Mouse (Mus musculus) left cerebral cortex, postnatal 14 days (tissue): ENCODE measurements around the gene Dst. TPM values are rescaled to one million over a fixed set of nuclear protein-coding genes. Genes with fewer than 3 reads are reported as not detected.

Experiments used
- DNase-seq, 2 experiments: peaks; one replicate each; pipeline ENCODE4 v3.0.0; 2021 to 2022; ENCODE audit warnings: low spot score in 2 of 2, mixed read lengths in 1 of 2
- intact Hi-C: fragments of 180-260 bp; cut with DNase I; formaldehyde crosslinking; loops from one replicate; pipeline ENCODE4 v1.15.1; 2025
- long read RNA-seq, 2 experiments: library from polyadenylated mRNA; stranded (forward); transcript quantifications; one replicate each; pipeline ENCODE4 v2.0.0; 2021
- total RNA-seq, 2 experiments: library from RNA; stranded (reverse); gene quantifications; 2 replicates each; pipeline ENCODE4 v1.2.3; 2021

Dst gene
- total RNA-seq: 100 to 1,000 TPM; 240 to 256 TPM
- long read RNA-seq, experiment 1, partial matches to known transcripts: 4 of 6 reads
- long read RNA-seq, experiment 1, other reads (novel, unspliced or antisense): 2 of 6 reads
- long read RNA-seq, experiment 2, partial matches to known transcripts: 1 of 5 reads
- long read RNA-seq, experiment 2, other reads (novel, unspliced or antisense): 4 of 5 reads

GRCm38 (mm10) chr1:33908191-33908962 is at the start of gene Dst:
Dst (plus strand) TSS chr1:33908225.
- intact Hi-C loops: loop anchor here (5.0 kb wide), 2 partner anchors 39 to 59 kb away; no protein-coding TSS in a partner anchor
- no peak for DNase-seq

- intact Hi-C loops: no loop called here
- DNase-seq: no peak
These were observed 39.0 kb upstream of the Dst start for GRCm38 (mm10) chr1:33869031-33869430.

- DNase-seq: no peak
- intact Hi-C loops: no loop called here
These were observed 38.6 kb upstream of the Dst start for GRCm38 (mm10) chr1:33869437-33869836.

- no peak for DNase-seq
- intact Hi-C loops: no loop called here
These were observed 34.5 kb upstream of the Dst start for GRCm38 (mm10) chr1:33873561-33873960.

GRCm38 (mm10) chr1:33875691-33876090 is 32.3 kb upstream of the Dst start:
- intact Hi-C loops: no loop called here

GRCm38 (mm10) chr1:33876416-33876815 is 31.6 kb upstream of the Dst start:
- no peak for DNase-seq
- intact Hi-C loops: no loop called here

More at GRCm38 (mm10) chr1:33875691-33876090, 32.3 kb upstream of the Dst start:
- DNase-seq: peak; percentile 10 to 23

- DNase-seq: no peak
- intact Hi-C loops: no loop called here
These were observed 29.9 kb upstream of the Dst start for GRCm38 (mm10) chr1:33878170-33878569.

GRCm38 (mm10) chr1:33883102-33883839 is 24.8 kb upstream of the Dst start:
- peak; percentile 50 to 62 for DNase-seq
- intact Hi-C loops: no loop called here

- DNase-seq: peak; percentile 61 to 73
- intact Hi-C loops: loop anchor here (2.0 kb wide), 1 partner anchor 74 kb away; no protein-coding TSS in a partner anchor
These were observed 15.2 kb upstream of the Dst start for GRCm38 (mm10) chr1:33892784-33893183.

GRCm38 (mm10) chr1:33896116-33896515 is 11.9 kb upstream of the Dst start:
- no peak for DNase-seq
- intact Hi-C loops: no loop called here

GRCm38 (mm10) chr1:33896666-33897065 is 11.4 kb upstream of the Dst start:
- intact Hi-C loops: no loop called here
- no peak for DNase-seq

- no peak for DNase-seq
- intact Hi-C loops: no loop called here
These were observed 10.6 kb upstream of the Dst start for GRCm38 (mm10) chr1:33897426-33897825.

GRCm38 (mm10) chr1:33898373-33898772 is 9.7 kb upstream of the Dst start:
- intact Hi-C loops: no loop called here
- DNase-seq: no peak

GRCm38 (mm10) chr1:33900175-33900574 is 7.8 kb upstream of the Dst start:
- DNase-seq: no peak
- intact Hi-C loops: no loop called here

GRCm38 (mm10) chr1:33903587-33903986 is 4.4 kb upstream of the Dst start:
- intact Hi-C loops: no loop called here
- DNase-seq: no peak

GRCm38 (mm10) chr1:33906216-33906615 is 1.8 kb upstream of the Dst start:
- DNase-seq: no peak
- intact Hi-C loops: loop anchor here (2.0 to 5.0 kb wide), 3 partner anchors 41 to 63 kb away; no protein-coding TSS in a partner anchor

GRCm38 (mm10) chr1:33906927-33907326 is 1.1 kb upstream of the Dst start:
- intact Hi-C loops: loop anchor here (2.0 to 5.0 kb wide), 3 partner anchors 40 to 64 kb away; no protein-coding TSS in a partner anchor
- peak in 1 of 2 experiments; percentile 33 for DNase-seq

- intact Hi-C loops: loop anchor here (2.0 to 5.0 kb wide), 3 partner anchors 40 to 65 kb away; no protein-coding TSS in a partner anchor
- DNase-seq: peak; percentile 62 to 77
These were observed 419 bp upstream of the Dst start, which contains the start of gene Bend6 for GRCm38 (mm10) chr1:33907421-33908190. Bend6 (minus strand) TSS chr1:33907816.

- DNase-seq: no peak
- intact Hi-C loops: no loop called here
These were observed 3.6 kb downstream of the Dst start for GRCm38 (mm10) chr1:33911589-33911988.
